Mouse (Mus musculus) retina, postnatal 1 day (tissue): ENCODE results near the gene Gsg1l.

Experiments used
- DNase-seq: peaks from one replicate; pipeline ENCODE4 v3.0.0-alpha.2; 2012

Gsg1l gene

DNA sequence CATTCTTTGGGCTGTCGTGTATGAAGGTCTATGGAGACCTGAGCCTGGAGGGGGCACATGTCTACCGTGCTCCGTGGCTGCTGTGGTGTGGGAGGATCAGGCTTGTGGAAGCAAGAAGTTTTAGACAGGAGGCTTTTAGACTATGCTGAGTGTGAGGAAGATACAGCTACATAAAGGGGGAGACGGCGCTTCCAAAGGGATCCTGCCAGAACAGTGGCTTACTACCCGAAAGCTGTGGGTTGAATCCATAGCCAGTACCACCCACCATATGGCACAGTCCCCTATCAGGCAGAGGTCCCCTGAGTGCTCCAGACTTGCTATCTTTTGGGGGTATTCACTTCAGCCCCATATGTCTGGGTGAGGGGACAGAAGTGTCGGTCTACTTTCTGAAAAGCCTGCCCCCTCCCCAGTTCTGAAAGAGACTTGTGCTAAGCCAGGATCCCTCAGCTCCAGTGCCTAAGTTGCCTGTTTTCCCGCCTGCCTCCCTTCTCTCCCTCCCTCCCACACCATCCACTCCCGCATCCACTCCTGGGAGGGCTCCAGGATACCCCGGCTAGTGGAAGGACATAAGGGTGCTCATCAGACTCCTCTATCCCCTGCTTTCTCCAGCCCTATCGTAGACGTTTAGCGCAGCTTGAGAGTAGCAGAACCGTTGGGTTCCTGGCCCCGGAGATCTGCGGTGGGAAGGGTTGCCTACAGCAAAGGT lies 1.1 kb downstream of the Gsg1l start:
- no peak for DNase-seq

DNA sequence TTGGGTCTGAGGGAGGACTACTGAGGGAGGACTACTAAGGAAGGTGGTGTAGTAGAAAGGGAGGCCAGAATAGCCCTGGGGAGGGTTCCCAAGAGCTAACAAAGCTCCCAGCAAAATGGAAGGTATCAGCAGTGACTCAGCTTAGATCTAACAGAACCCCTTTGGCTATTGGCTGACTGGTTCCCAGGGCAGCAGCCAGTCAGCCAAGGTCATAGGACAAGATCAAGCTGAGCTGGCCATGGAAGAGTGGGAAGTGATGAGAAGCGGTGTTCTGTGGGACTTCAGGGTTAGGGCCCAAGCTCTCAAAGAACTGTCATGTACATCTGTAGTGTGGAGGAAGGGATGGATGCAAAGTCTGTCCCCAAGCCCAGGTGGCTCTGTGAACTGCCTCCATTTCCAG lies 5.3 kb downstream of the Gsg1l start:
- DNase-seq, result no peak

DNA sequence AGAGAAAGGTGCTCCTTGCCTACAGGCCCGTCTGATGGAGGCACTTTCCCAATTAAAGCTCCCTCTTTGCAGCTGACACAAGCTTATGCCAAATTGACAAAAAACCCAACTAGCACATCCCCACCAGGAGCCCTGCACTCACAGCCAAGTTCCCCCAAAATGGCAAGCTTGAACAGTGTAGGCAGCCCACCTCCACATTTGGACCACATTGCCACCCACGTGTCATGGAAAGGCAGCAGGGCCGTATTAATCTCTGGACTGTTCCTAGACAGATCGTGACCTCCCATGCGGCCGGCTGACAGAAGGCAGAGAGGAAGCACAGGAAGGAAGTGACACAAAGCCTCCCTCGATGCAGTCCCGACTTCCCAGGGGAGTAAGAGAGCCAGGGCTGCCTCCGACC lies 7.2 kb downstream of the Gsg1l start:
- DNase-seq, result no peak

DNA sequence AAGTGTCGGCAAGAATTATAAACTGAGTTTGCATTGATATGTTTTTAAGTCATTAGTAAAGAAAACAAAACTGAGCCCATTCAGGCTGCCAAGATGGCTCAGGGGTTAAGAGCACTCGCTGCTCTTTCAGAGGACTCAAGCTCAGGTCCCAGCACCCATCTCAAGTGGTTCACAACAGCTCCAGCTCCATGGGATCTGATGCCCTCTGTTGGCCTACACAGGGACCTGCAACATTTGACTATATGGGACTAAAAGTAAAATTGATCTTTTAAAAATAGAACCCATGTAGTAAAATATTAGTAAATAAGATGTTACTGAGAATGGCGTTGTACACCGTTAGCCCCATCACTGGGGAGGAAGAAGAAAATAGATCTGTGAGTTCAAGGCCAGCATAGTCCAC lies 11.9 kb downstream of the Gsg1l start:
- no peak for DNase-seq

DNA sequence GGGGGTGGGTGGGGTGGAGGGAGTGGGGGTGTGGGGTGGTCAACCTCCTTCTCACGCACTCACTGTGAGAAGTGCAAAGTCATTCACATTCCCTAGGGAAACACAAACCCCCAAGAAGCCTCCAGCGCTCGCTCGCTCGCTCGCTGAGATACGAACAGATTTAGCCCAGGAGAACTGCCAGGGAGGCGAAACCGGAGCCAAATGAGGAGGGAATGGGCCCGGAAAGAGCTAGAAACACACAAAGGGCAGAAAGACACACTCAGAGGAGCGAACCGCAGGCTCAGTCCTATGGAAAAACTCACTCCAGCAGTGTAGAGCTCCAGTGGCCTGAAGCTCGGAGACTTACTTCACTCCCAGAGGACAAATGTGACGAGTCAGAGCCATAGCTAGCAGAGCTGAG lies 15.4 kb downstream of the Gsg1l start:
- DNase-seq, result no peak

DNA sequence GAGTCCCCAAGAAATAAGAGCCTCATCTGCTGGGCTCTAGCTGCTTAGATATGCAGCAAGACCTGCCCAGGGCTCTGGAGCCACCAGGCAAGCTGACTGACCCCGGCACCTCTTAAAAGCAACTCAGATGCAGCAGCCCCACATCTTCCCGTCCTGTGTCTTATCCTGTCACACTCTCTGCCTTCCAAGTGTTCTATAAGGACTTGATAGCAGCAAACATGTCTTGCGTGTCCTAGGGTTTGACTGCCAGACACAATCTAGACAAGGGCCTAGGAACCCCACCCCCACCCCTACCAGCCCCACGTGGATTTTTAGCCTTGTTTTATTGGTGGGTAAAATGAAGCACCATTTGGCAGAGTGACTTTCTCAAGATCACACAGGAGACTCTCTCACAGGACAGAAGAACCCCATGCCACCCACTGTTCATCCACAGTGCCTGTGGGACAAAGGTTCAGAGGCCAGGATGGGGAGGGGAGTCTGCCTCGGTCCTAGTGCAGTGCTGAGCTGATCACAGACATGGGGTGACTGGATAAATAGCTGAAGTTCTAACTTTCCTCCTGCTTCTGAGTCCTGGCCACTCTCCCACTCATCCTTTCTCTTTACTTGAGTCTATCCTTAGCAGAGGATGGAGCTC lies 16.9 kb downstream of the Gsg1l start:
- no peak for DNase-seq

DNA sequence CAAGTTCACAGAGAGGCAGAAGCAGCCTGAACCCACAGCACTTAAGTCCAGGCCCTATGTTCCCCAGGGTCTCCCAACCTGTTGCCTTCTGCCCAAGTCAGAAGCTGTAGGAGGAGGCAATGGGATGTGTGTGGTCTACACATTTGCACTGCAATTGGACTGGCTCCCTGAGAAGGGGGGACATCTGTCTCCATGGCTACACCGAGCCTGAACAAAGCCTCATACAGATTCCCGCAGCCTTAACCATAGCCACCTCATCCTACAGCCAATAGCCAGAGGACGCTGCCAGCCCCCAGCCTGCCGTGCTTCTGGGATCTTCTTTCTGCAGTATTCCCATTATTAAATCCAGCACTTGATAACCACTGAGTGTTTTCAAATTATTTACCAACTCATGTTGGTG lies 20.0 kb downstream of the Gsg1l start:
- no peak for DNase-seq

DNA sequence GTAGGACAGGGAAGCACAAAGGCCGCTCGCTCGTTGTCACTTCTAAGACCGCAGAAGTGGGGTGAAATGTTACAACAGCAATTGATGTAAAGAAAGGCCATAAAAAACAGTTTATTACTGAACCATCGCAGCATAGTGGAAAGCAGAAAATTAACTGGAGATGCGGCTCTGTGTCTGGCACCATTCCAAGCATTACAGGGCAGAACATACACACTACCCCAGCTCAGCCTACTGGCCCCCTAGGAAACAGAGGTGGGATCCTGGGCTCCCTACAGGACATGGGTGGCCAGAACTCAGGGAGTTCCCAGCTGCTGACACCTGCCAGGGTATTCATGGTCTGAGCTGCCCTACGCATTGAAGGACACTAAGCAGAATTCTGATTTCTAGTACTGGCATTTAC lies 23.3 kb downstream of the Gsg1l start:
- DNase-seq, result no peak

DNA sequence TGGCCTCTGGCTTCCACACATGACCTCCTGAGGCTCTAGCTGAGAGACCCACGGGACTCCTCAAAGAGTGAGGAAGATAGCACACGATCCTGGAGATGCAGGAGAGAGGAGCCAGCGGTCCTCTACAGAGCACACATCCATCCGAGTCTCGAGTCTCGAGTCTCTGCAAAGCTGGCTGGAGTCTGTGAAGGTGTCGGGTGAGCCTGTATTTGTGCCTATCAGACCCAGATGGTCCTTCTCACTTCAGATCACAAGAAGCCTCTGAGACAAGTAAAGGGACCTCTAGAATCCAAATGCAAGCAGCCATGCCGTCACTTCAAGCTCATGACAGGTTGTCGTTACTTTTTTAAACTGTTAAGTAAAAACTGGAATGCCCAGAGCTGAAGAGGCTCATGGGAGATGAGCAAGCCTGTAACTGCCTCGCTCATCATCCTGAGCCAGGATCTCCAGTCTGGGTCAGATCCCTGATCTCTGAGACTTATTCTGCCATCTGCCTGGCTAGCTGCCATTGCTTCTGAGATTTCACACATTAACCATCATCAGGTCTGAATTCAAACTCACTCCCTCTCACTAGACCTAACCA lies 24.8 kb downstream of the Gsg1l start:
- no peak for DNase-seq

DNA sequence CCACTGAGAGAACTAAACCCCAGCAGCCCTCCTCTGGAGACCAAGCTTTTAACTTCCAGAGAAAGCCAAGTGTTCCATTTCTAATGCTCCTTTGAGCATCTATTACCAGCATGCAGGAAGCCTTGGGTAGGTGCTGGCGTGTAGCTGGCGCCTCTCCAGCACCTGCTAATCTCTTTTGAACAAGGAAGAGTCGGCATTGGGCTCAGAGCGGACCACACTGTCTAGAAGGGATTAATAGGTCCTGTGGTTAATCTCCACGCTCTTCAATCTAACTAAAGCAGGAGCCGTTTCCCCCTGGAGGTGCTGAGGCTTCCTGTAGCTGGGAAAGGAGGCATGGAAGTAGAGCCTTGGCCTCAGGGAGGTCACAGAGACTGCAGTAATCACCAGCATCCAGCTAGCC lies 27.6 kb downstream of the Gsg1l start:
- DNase-seq, result peak; percentile 73

DNA sequence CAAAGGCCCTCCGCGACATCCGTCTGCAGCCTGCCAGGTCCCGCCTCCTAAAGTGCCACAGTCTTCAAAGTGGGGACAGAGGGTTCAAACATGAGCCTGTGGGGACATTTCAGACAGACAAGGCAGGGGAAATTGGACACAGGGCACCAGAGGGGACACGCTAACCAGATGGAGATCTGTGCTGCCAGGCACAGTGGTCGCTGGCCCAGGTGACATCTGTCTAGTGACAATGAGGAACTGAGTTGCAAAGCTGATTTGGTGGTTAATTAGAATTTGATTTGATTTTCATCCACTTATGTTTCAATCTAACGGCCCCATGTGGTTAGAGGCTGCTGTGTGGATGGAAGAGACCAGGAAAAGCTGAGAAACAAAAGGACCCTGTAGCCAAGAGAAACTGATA lies 28.6 kb downstream of the Gsg1l start:
- DNase-seq, result peak; percentile 27

DNA sequence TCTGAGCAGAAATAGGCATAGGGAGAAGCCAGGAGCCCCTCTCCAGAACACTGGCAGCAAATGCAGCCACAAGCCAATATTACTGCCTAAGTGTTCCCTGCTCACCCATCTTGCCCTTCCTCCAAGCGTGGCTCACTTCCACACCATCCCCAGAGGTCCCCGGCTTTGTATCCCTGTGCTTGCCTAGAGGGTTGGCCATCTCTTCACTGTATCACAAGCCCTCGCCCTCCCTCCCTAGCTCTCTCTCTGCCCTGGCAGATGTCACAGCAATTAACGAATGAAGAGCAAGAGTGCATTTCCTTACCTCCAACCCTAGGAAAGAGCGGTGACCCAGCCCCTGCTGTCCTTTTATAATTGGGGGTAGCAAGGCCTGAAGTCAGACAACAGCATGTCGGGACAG lies 30.3 kb downstream of the Gsg1l start:
- peak; percentile 59 for DNase-seq

DNA sequence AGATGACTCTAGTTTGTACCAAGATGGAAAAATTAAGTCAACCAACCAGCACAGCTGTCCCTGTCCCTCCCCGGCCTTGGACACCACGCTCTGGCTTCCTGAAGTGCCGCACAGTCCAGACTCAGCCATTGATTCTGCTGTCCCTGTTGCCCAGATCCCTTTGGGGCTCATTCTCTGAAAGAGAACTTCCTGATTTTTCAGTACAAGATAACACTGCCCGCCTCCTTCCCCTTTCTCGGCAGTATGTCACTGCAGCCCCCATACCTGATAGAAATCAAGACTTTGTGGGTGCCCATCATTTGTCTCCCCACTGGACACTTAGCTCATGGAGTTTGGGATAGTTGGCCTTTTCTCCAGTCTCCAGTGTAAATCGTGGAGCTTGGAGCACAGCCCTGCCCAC lies 37.1 kb downstream of the Gsg1l start:
- DNase-seq, result no peak

DNA sequence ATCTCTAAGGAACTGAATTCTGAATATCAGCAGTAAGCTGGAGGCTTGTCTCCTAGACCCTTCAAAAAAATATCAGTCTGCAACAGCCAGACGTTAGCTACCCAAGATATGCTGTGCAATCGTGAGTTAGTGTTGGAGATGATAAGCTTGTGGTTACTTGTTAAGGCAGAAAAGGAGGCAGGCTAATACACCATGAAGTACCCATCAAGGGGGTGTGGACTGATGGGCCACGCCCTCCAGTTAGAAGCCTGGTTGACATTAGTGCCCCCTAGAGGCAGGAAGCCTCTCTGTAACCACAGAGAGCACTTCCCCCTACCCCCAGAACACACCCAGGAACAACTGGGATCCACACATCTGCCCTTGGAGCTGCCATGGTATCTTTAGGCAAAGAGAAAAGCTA lies 39.9 kb downstream of the Gsg1l start:
- DNase-seq, result peak; percentile 31

DNA sequence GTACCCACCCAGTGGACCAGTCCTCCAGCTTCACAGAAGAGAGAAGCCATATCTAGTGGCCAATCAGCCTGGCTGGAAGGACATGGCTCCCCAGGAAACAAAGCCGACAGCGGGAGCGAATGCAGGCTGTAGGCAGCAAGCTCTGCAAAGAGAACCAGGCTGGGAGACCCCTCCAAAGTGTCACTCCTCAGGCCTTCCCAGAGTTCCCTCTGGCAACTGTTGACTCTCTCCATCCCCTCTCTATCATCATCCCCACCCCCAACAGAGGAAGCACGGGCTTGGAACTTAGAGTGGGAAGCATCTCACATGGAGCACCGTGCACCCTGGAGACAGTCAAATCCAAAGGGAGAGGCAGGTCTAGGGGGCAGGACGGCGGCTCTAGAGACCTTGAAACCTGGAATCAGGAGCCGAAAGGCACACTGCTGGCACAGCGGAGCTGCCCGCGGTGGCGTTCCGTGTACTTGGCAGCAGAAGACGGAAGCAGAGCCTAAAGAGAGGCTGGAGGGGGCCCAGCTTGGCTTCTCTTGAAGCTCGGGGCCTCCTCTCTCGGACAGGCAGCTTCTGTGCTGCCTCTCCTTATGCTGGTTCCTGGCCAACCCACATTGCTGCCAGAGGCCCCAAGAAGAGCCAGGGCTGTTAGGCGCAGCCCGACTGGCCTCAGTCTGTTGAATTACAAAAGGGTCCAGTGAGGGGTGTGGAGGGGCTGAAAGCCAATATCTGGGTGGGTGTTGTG lies 41.3 kb downstream of the Gsg1l start:
- no peak for DNase-seq

DNA sequence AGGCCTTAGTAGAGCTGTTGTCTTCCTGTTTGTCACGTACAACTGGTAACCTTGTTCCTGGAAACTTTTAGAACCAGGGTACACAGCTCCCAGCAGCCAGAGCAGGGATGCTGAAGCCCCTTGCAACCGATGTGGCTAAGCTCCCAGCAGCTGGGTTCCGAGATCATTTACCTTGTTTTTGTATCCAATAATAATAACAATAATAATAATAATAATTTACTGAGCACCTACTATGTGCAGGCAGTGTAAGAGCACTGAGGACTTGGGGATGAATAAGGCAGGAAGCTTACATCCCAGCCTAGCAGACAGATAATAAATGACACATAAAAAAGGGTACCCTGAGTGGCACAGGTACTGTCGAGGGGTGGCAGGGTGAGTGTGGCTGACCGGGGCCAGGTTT lies 42.4 kb downstream of the Gsg1l start:
- DNase-seq, result no peak

DNA sequence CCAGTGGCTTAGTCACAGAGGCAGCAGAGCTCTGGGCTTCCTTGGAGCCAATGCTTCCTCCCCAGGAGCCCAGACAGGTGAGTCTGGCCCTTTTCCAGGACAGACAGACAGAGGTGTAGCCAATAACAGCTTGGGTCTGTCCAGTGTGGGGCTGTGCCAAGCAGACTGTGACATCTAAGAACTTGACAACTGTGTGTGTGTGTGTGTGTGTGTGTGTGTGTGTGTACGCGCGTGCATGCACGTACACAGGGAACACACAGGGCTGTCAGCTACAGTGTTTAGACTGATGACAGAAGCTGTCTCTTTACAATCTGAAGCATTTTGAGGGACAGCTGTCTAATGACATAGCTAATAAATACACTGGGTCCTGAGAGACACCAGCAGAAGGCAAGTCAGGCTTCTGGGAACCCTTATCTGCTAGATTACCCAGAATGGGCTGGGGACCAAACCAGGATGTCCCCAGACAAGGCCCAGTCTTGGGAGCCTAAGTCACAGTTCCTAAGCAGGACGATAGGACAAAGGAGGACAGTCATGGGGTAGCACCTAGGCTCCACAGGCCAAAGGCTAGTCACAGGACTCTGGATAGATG lies 42.9 kb downstream of the Gsg1l start:
- DNase-seq, result no peak

DNA sequence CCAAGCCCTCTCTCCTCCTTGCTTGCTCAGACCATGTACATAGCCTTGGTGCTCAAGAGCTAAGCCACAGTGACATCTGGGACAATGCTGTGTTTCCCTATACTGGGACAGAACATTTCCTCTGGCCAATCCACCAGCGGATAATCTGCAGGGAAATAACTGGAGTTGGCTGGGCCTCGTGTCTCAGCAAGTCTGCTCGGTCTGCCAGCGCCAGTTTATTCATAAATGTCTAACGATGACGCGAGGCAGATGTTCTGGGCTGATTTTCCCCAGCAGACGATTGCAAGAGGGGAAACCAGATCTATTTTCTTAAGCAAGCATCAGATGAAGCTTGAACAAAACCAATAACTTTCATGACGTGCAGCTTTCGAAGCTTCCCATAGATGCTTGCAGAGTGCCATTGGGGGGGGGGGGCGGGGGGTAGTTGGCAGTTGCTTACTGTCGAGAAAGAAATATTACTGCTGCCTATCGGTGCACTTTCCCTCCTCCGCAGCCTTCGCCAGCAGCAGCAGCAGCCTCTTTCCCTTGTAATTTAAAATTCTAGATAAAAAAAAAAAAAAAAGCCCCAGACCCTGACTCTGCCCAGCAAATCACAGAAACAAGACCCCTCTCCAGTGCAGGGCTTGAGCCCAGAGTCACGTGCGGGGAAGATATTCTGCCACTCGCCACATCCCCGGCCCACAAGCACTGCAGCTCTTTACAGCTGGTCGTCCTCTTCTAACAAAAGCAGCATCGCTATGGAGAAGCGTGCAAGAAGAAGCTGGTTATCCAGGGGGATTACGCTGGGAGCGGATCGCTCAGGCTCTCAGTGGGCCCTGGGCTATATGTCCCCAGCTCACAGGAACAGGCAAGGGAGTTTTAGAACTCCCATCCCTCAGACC lies 43.6 kb downstream of the Gsg1l start:
- DNase-seq, result peak; percentile 40

DNA sequence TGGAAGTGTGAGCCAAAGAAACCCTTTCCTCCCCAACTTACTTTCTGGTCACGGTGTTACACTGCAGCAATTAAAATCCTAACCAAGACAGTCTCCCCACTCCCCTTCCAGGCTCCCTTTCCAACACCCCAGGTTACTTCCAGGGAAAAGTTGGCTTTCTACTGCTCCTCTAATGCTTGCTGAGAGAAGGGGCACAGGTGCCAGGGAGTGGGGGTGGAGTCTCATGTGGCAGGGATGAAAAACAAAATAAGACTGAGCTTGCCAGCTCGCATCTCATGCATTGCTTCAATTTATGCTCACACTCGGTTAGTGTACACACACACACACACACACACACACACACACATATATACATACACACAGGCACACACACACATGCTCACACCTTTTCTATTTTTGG lies 46.9 kb downstream of the Gsg1l start:
- no peak for DNase-seq

DNA sequence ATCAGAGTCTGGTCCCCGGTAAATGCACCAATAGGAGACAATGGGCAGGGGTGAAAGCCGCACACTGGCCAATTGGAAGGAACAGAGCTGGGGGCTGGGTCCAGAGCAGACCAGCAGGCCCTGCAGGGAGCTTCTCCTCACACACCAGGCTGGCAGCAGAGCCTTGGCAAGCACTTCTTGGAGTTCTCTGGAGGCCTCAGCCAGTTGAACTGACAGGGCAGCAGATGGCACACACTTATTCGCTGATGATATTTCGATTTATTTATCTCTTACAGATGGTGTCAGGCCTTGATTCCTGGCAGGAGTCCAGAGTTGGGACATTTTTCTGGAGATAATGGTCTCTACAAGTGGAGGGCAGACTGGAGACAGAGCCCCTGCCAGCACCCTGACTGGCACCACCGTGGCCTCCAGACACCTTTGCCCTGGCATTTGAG lies 49.4 kb downstream of the Gsg1l start:
- no peak for DNase-seq

DNA sequence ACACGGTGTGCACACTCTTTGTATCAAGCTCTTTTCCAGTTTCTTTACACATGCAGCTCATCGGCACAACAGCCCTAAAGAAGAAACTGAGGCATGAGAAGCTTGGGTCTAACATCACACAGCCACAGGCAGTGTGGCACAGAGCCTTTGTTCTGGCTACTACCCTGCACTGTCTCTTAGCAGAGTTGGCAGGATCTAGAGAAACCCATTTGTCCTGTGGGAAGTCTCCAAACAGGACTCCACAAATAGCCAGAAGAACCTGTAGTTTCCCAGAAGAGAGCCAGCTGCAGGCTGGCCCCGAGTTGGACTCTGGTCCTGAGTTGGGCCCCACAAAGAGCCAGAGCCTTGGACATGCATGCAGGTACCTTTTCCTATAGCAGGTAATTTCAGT lies 49.9 kb downstream of the Gsg1l start:
- DNase-seq, result no peak

DNA sequence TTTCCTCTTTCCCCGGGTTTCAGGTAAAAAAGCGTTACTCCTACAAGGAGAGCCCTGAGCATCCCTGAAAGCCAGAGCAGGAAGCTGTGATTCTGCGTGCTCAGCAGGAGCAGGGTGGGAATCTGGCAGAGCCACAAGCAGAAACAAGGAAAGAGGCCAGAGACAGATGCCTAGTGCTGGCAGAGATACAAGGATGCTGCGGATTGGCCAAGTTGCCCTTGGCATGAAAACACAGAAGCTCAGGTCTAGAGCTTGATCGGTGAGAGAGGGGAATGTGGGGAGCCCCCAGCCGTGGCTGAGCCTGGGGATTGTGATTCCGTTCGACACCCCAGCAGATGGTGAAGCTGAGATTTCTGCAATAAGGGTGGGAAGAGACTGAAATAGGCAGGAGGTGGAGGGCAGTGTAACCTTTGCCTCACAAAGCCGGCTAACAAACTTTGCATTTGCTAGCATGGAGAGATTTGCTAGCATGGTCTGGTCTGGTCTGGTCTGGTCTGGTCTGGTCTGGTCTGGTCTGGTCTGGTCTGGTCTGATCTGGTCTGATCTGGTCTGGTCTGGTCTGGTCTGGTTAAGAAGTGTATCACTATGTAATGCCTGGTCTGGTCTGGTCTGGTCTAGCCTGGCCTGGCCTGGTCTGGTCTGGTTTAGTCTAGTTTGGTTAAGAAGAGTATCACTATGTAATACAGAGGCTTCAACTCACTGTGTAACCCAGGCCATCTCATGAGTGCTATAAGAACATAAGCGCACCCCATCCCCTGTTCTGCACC lies 50.4 kb downstream of the Gsg1l start:
- DNase-seq, result no peak
